Mouse (Mus musculus): Measurements from ENCODE around the gene Melk. TPM values are rescaled to one million over a fixed set of nuclear protein-coding genes. Genes with fewer than 3 reads are reported as not detected.
A peak's percentile ranks its signal among the peaks of the same experiment; 100 is the strongest.

Melk gene
- 19.6 and 22.0 TPM in 2 replicates for polyA plus RNA-seq (2015; fragmentation: Nextera tagmentation; extraction: Ambion mirVana)

- H3K9ac ChIP-seq (replicated peaks), result peak within 1 kb of the TSS; percentile 63
- WGBS, result 1% methylated on average over 41 of the region's 41 CpGs
These were observed at the start of gene Melk for GRCm38 (mm10) chr4:44300781-44301750. TSS of gene Melk (plus strand) at chr4:44300876.

GRCm38 (mm10) chr4:44251521-44251920 is 49.2 kb upstream of the Melk start:
- H3K27ac ChIP-seq, result no peak overlapping the region
- peaks cover 61% of the 10 kb centered on the region for H3K4me1 ChIP-seq (replicated peaks)
- H3K36me3 ChIP-seq, result no peaks in the 10 kb centered on the region
- no peaks in the 10 kb centered on the region for H3K27me3 ChIP-seq
- H3K4me3 ChIP-seq (replicated peaks), result no peak overlapping the region
- no peak for ATAC-seq
- H3K9me3 ChIP-seq, result no peaks in the 10 kb centered on the region
- 88% methylated on average over 5 of the region's 5 CpGs for WGBS
- no peak overlapping the region for H3K4me2 ChIP-seq (replicated peaks)
- H3K9ac ChIP-seq (replicated peaks), result no peak overlapping the region

More at GRCm38 (mm10) chr4:44300781-44301750, at the start of gene Melk:
- Histone ChIP-seq H3K27ac (no peak within 1 kb of the TSS), H3K27me3 (no peaks in the 10 kb centered on the region), H3K4me1 (replicated peaks) (peaks cover 19% of the 10 kb centered on the region), H3K4me3 (replicated peaks) (peak within 1 kb of the TSS; percentile 56), H3K9me3 (no peaks in the 10 kb centered on the region), H3K36me3 (no peaks in the 10 kb centered on the region), H3K4me2 (replicated peaks) (peak within 1 kb of the TSS; percentile 64)
- peak; percentile 79 for ATAC-seq

GRCm38 (mm10) chr4:44251966-44252916 is 48.4 kb upstream of the Melk start:
- peak overlapping the region; percentile 14; the same call in 1 of the 2 replicates for H3K4me2 ChIP-seq (replicated peaks)
- WGBS, result 12% methylated on average over 13 of the region's 13 CpGs
- ATAC-seq, result no peak

GRCm38 (mm10) chr4:44253191-44253590 is 47.5 kb upstream of the Melk start:
- 15% methylated on average over 6 of the region's 6 CpGs for WGBS
- no peak overlapping the region for H3K27ac ChIP-seq
- H3K9me3 ChIP-seq, result no peaks in the 10 kb centered on the region
- H3K4me3 ChIP-seq (replicated peaks), result no peak overlapping the region
- H3K9ac ChIP-seq (replicated peaks), result no peak overlapping the region
- no peaks in the 10 kb centered on the region for H3K36me3 ChIP-seq
- peak overlapping the region; percentile 14 for H3K4me2 ChIP-seq (replicated peaks)
- ATAC-seq, result no peak
- peaks cover 47% of the 10 kb centered on the region for H3K4me1 ChIP-seq (replicated peaks)
- no peaks in the 10 kb centered on the region for H3K27me3 ChIP-seq

More at GRCm38 (mm10) chr4:44251966-44252916, 48.4 kb upstream of the Melk start:
- H3K9me3 ChIP-seq, result no peaks in the 10 kb centered on the region
- H3K27ac ChIP-seq, result no peak overlapping the region
- no peak overlapping the region for H3K9ac ChIP-seq (replicated peaks)
- no peaks in the 10 kb centered on the region for H3K27me3 ChIP-seq
- no peaks in the 10 kb centered on the region for H3K36me3 ChIP-seq
- H3K4me3 ChIP-seq (replicated peaks), result no peak overlapping the region
- peaks cover 56% of the 10 kb centered on the region for H3K4me1 ChIP-seq (replicated peaks)

- no peak overlapping the region for H3K9ac ChIP-seq (replicated peaks)
- H3K4me3 ChIP-seq (replicated peaks), result no peak overlapping the region
- H3K27me3 ChIP-seq, result no peaks in the 10 kb centered on the region
- no peaks in the 10 kb centered on the region for H3K9me3 ChIP-seq
- no peak for ATAC-seq
- no peaks in the 10 kb centered on the region for H3K36me3 ChIP-seq
- no peak overlapping the region for H3K4me2 ChIP-seq (replicated peaks)
- no peak overlapping the region for H3K27ac ChIP-seq
- 82% methylated on average over 5 of the region's 5 CpGs for WGBS
- H3K4me1 ChIP-seq (replicated peaks), result peaks cover 34% of the 10 kb centered on the region
These were observed 46.1 kb upstream of the Melk start for GRCm38 (mm10) chr4:44254579-44254978.

- no peak for ATAC-seq
- H3K4me1 ChIP-seq (replicated peaks), result no peaks in the 10 kb centered on the region
- no peak overlapping the region for H3K4me3 ChIP-seq (replicated peaks)
- H3K27ac ChIP-seq, result no peak overlapping the region
- no peaks in the 10 kb centered on the region for H3K36me3 ChIP-seq
- WGBS, result 84% methylated on average over 4 of the region's 4 CpGs
- H3K9me3 ChIP-seq, result no peaks in the 10 kb centered on the region
- H3K4me2 ChIP-seq (replicated peaks), result no peak overlapping the region
- no peaks in the 10 kb centered on the region for H3K27me3 ChIP-seq
- no peak overlapping the region for H3K9ac ChIP-seq (replicated peaks)
These were observed 41.5 kb upstream of the Melk start for GRCm38 (mm10) chr4:44259126-44259525.

GRCm38 (mm10) chr4:44260244-44260643 is 40.4 kb upstream of the Melk start:
- Histone ChIP-seq H3K4me3 (replicated peaks) (no peak overlapping the region), H3K27ac (no peak overlapping the region), H3K9me3 (no peaks in the 10 kb centered on the region), H3K27me3 (no peaks in the 10 kb centered on the region), H3K4me1 (replicated peaks) (no peaks in the 10 kb centered on the region), H3K36me3 (no peaks in the 10 kb centered on the region), H3K9ac (replicated peaks) (no peak overlapping the region), H3K4me2 (replicated peaks) (no peak overlapping the region)
- 5% methylated on average over 10 of the region's 10 CpGs for WGBS
- ATAC-seq, result no peak

- Histone ChIP-seq H3K4me2 (replicated peaks) (no peak overlapping the region), H3K4me3 (replicated peaks) (no peak overlapping the region), H3K27me3 (no peaks in the 10 kb centered on the region), H3K4me1 (replicated peaks) (no peaks in the 10 kb centered on the region), H3K36me3 (no peaks in the 10 kb centered on the region), H3K27ac (no peak overlapping the region), H3K9ac (replicated peaks) (no peak overlapping the region), H3K9me3 (no peaks in the 10 kb centered on the region)
- ATAC-seq, result no peak
- 83% methylated on average over 3 of the region's 3 CpGs for WGBS
These were observed 35.2 kb upstream of the Melk start for GRCm38 (mm10) chr4:44265500-44265899.

- Histone ChIP-seq H3K9me3 (no peaks in the 10 kb centered on the region), H3K36me3 (no peaks in the 10 kb centered on the region), H3K9ac (replicated peaks) (no peak overlapping the region), H3K4me3 (replicated peaks) (no peak overlapping the region), H3K27me3 (no peaks in the 10 kb centered on the region), H3K4me1 (replicated peaks) (no peaks in the 10 kb centered on the region), H3K27ac (no peak overlapping the region), H3K4me2 (replicated peaks) (no peak overlapping the region)
- 86% methylated on average over 6 of the region's 6 CpGs for WGBS
- no peak for ATAC-seq
These were observed 33.2 kb upstream of the Melk start for GRCm38 (mm10) chr4:44267437-44267836.

GRCm38 (mm10) chr4:44269376-44269817 is 31.3 kb upstream of the Melk start:
- Histone ChIP-seq H3K9ac (replicated peaks) (no peak overlapping the region), H3K4me2 (replicated peaks) (no peak overlapping the region), H3K36me3 (no peaks in the 10 kb centered on the region), H3K4me1 (replicated peaks) (no peaks in the 10 kb centered on the region), H3K27ac (no peak overlapping the region), H3K4me3 (replicated peaks) (no peak overlapping the region), H3K9me3 (no peaks in the 10 kb centered on the region), H3K27me3 (no peaks in the 10 kb centered on the region)
- WGBS, result 91% methylated on average over 14 of the region's 14 CpGs
- no peak for ATAC-seq

- no peak overlapping the region for H3K27ac ChIP-seq
- no peak overlapping the region for H3K9ac ChIP-seq (replicated peaks)
- H3K9me3 ChIP-seq, result no peaks in the 10 kb centered on the region
- WGBS, result 80% methylated on average over 5 of the region's 5 CpGs
- no peaks in the 10 kb centered on the region for H3K4me1 ChIP-seq (replicated peaks)
- no peak overlapping the region for H3K4me2 ChIP-seq (replicated peaks)
- H3K36me3 ChIP-seq, result no peaks in the 10 kb centered on the region
- H3K27me3 ChIP-seq, result no peaks in the 10 kb centered on the region
- H3K4me3 ChIP-seq (replicated peaks), result no peak overlapping the region
- no peak for ATAC-seq
These were observed 29.5 kb upstream of the Melk start for GRCm38 (mm10) chr4:44271134-44271533.
